Comparison of ENCODE assay signal across 9 mouse cellular contexts in the genomic region with DNA sequence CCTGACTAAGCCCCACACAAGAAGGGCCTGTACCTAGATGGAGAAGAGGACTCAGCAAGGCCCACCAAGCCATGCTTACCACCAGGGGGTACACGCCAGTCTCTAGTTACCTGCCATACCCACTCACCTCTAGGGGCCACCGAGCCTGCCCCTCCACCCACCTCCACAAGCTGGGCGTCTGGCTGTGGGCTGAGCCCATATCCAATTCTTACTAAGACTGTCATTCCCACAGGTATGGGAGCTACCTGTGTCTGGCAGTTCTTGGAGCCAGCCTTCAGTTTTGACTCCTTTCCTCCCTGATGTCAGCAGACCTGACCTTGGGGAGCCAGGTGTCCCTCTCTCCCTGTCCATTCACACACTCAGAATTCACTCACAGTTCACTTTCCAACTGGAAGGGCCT. TPM values are rescaled to one million over a fixed set of nuclear protein-coding genes. Genes with fewer than 3 reads are reported as not detected.
A peak's percentile ranks its signal among the peaks of the same experiment; 100 is the strongest.
DNase-seq lines count a peak whose midpoint lies in the region; ATAC-seq lines count a peak whose summit lies in the region.
"Had no signal": no experiment of that assay in that cellular context is flagged by ENCODE, and none has a peak within 500 bp of the region (broad histone marks: within the 10 kb centered on the region; RNA-seq: fewer than 3 reads in every experiment).

No protein-coding gene starts in this region.

- no peak for DNase-seq in kidney, postnatal 4 days
- no peak for DNase-seq in forebrain, embryonic 11.5 days (ENCODE audit: low spot score)
- peak; percentile 40 for DNase-seq in kidney, postnatal 10 days
- no peak for DNase-seq in left cerebral cortex, postnatal 4 days
- no peak for DNase-seq in left cerebral cortex, postnatal 25 days (ENCODE audit: low spot score in 2 of 2)
- DNase-seq in adrenal gland, postnatal 10 days, result no peak

- 78% methylated on average over 3 of the region's 3 CpGs for WGBS in kidney, embryonic 14.5 days
- 87% methylated on average over 3 of the region's 3 CpGs for WGBS in forebrain, embryonic 11.5 days
- WGBS in neural tube, embryonic 13.5 days, result 86% methylated on average over 3 of the region's 3 CpGs

- peak overlapping the region; percentile 68 for H3K4me3 ChIP-seq in kidney, embryonic 14.5 days (ENCODE audit: low read length)
- 0 out of 2 replicates have a peak overlapping the region, but pooled peaks have one; percentile 52 for H3K4me3 ChIP-seq in forebrain, embryonic 11.5 days (ENCODE audit: low read depth, low read length)
- H3K4me3 ChIP-seq in neural tube, embryonic 13.5 days, result peak overlapping the region; percentile 47

- H3K4me1 ChIP-seq in kidney, embryonic 14.5 days (ENCODE audit: control insufficient read depth, insufficient read depth, low read length), result peaks cover 33% of the 10 kb centered on the region
- peaks cover 16% of the 10 kb centered on the region for H3K4me1 ChIP-seq in forebrain, embryonic 11.5 days (replicated peaks; ENCODE audit: control insufficient read depth, insufficient read depth, low read length)
- H3K4me1 ChIP-seq in neural tube, embryonic 13.5 days (replicated peaks), result peaks cover 35% of the 10 kb centered on the region

- H3K27me3 ChIP-seq in kidney, embryonic 14.5 days (ENCODE audit: control insufficient read depth, insufficient read depth, low read length), result no peaks in the 10 kb centered on the region
- H3K27me3 ChIP-seq in forebrain, embryonic 11.5 days (ENCODE audit: control insufficient read depth, insufficient read depth, low read length), result no peaks in the 10 kb centered on the region
- H3K27me3 ChIP-seq in neural tube, embryonic 13.5 days, result no peaks in the 10 kb centered on the region

- H3K4me2 ChIP-seq in kidney, embryonic 14.5 days (replicated peaks; ENCODE audit: low read depth, low read length), result peak overlapping the region; percentile 84
- peak overlapping the region; percentile 75; the same call in 1 of the 2 replicates for H3K4me2 ChIP-seq in forebrain, embryonic 11.5 days (ENCODE audit: low read depth, low read length, severe bottlenecking)
- H3K4me2 ChIP-seq in neural tube, embryonic 13.5 days, result peak overlapping the region; percentile 92

- intact Hi-C loops in left cerebral cortex, postnatal 4 days (cut with DNase I), result loop anchor here (5.0 to 10.0 kb wide), 2 partner anchors 250 to 377 kb away; a partner anchor contains a TSS
- intact Hi-C loops in left cerebral cortex, postnatal 25 days (cut with DNase I), result loop anchor here (5.0 kb wide), 3 partner anchors 110 to 265 kb away; a partner anchor contains a TSS

- peaks cover 21% of the 10 kb centered on the region for H3K36me3 ChIP-seq in kidney, embryonic 14.5 days (ENCODE audit: control insufficient read depth, insufficient read depth, low read length)
- H3K36me3 ChIP-seq in forebrain, embryonic 11.5 days (ENCODE audit: control insufficient read depth, insufficient read depth, low read length), result no peaks in the 10 kb centered on the region
- H3K36me3 ChIP-seq in neural tube, embryonic 13.5 days, result no peaks in the 10 kb centered on the region

- H3K27ac ChIP-seq in kidney, embryonic 14.5 days (ENCODE audit: low read depth, low read length), result no peak overlapping the region
- H3K27ac ChIP-seq in forebrain, embryonic 11.5 days (ENCODE audit: low read depth, low read length), result no peak overlapping the region
- no peak overlapping the region for H3K27ac ChIP-seq in neural tube, embryonic 13.5 days (replicated peaks)
- H3K27ac ChIP-seq: macrophage had no signal

- H3K9me3 ChIP-seq in kidney, embryonic 14.5 days (ENCODE audit: control insufficient read depth, low read length), result no peaks in the 10 kb centered on the region
- no peaks in the 10 kb centered on the region for H3K9me3 ChIP-seq in forebrain, embryonic 11.5 days (ENCODE audit: control insufficient read depth, low read length)
- no peaks in the 10 kb centered on the region for H3K9me3 ChIP-seq in neural tube, embryonic 13.5 days

- ATAC-seq in kidney, embryonic 14.5 days (ENCODE audit: low FRiP score, low TSS enrichment), result no peak
- no peak for ATAC-seq in forebrain, embryonic 11.5 days (replicated peaks; ENCODE audit: low FRiP score)
- no peak for ATAC-seq in neural tube, embryonic 13.5 days (ENCODE audit: low read depth)

- H3K9ac ChIP-seq in kidney, embryonic 14.5 days (ENCODE audit: low read depth, low read length), result peak overlapping the region; percentile 25; the same call in 1 of the 2 replicates
- H3K9ac ChIP-seq in forebrain, embryonic 11.5 days (ENCODE audit: low read length), result no peak overlapping the region
- H3K9ac ChIP-seq in neural tube, embryonic 13.5 days, result no peak overlapping the region

RNA-seq across cellular contexts. Expression of a gene that starts 2.7 kb away (rescaled TPM):
- 51.8 and 70.7 TPM in 2 replicates for polyA plus RNA-seq in kidney, embryonic 14.5 days (2014; fragmentation: Nextera tagmentation; extraction: Ambion mirVana)
- 43.8 and 44.3 TPM in 2 replicates for polyA plus RNA-seq in forebrain, embryonic 11.5 days (2014; fragmentation: Nextera tagmentation; extraction: Ambion mirVana)
- polyA plus RNA-seq in neural tube, embryonic 13.5 days (2015; fragmentation: Nextera tagmentation; extraction: Ambion mirVana), result 20.9 and 23.0 TPM in 2 replicates
- total RNA-seq in left cerebral cortex, postnatal 4 days (2021), result 10 to 100 TPM; 15.0 to 17.6 TPM
- 1 to 10 TPM; 6.6 to 8.5 TPM for total RNA-seq in left cerebral cortex, postnatal 25 days (2021)
- total RNA-seq in adrenal gland, postnatal 10 days (2021), result 10 to 100 TPM; 63.4 to 81.0 TPM

RNA-seq across cellular contexts. Expression of a gene that starts 23.2 kb away (rescaled TPM):
- polyA plus RNA-seq in kidney, embryonic 14.5 days (2014; fragmentation: Nextera tagmentation; extraction: Ambion mirVana), result 82.1 and 107 TPM in 2 replicates
- polyA plus RNA-seq in forebrain, embryonic 11.5 days (2014; fragmentation: Nextera tagmentation; extraction: Ambion mirVana), result 47.3 and 54.1 TPM in 2 replicates
- 75.0 and 83.6 TPM in 2 replicates for polyA plus RNA-seq in neural tube, embryonic 13.5 days (2015; fragmentation: Nextera tagmentation; extraction: Ambion mirVana)
- total RNA-seq in left cerebral cortex, postnatal 4 days (2021), result 100 to 1,000 TPM; 163 to 165 TPM
- 100 to 1,000 TPM; 142 to 145 TPM for total RNA-seq in left cerebral cortex, postnatal 25 days (2021)
- 10 to 100 TPM; 42.7 to 43.6 TPM for total RNA-seq in adrenal gland, postnatal 10 days (2021)

RNA-seq across cellular contexts. Expression of a gene that starts 33.1 kb away (rescaled TPM):
- 0.40 and 0.61 TPM in 2 replicates for polyA plus RNA-seq in kidney, embryonic 14.5 days (2014; fragmentation: Nextera tagmentation; extraction: Ambion mirVana)
- polyA plus RNA-seq in forebrain, embryonic 11.5 days (2014; fragmentation: Nextera tagmentation; extraction: Ambion mirVana), result 0.31 and 0.47 TPM in 2 replicates
- polyA plus RNA-seq in neural tube, embryonic 13.5 days (2015; fragmentation: Nextera tagmentation; extraction: Ambion mirVana), result 3.9 and 4.3 TPM in 2 replicates
- total RNA-seq in left cerebral cortex, postnatal 4 days (2021), result 10 to 100 TPM; 15.5 to 20.3 TPM
- total RNA-seq in left cerebral cortex, postnatal 25 days (2021), result 10 to 100 TPM; 49.0 to 55.5 TPM
- 1 to 10 TPM in 1 of 2 experiments, under 1 TPM in 1; 0.66 to 1.5 TPM for total RNA-seq in adrenal gland, postnatal 10 days (2021)

RNA-seq across cellular contexts. Expression of a gene that starts 49.6 kb away (rescaled TPM):
- polyA plus RNA-seq in kidney, embryonic 14.5 days (2014; fragmentation: Nextera tagmentation; extraction: Ambion mirVana), result 0.39 and 0.77 TPM in 2 replicates
- polyA plus RNA-seq in forebrain, embryonic 11.5 days (2014; fragmentation: Nextera tagmentation; extraction: Ambion mirVana), result 0.45 and 0.92 TPM in 2 replicates
- 0.58 and 0.61 TPM in 2 replicates for polyA plus RNA-seq in neural tube, embryonic 13.5 days (2015; fragmentation: Nextera tagmentation; extraction: Ambion mirVana)
- total RNA-seq in left cerebral cortex, postnatal 4 days (2021), result 10 to 100 TPM; 14.6 to 15.4 TPM
- total RNA-seq in left cerebral cortex, postnatal 25 days (2021), result 1 to 10 TPM; 2.6 to 3.2 TPM
- total RNA-seq in adrenal gland, postnatal 10 days (2021), result under 1 TPM in 1 of 2 experiments, not detected in 1; 0.21 TPM
- polyA plus RNA-seq: macrophage had no signal

Comparison
In these comparisons a context has a peak if more than half of its experiments do, and no peak if none do; other contexts are left out.
1. RNA of a gene that starts 33.1 kb away (total RNA-seq): 49.0 to 55.5 TPM in left cerebral cortex, postnatal 25 days and 15.5 to 20.3 TPM in left cerebral cortex, postnatal 4 days; 0.66 to 1.5 TPM in adrenal gland, postnatal 10 days; every median in the first group is over 4 times any median in the second.
2. Peak in every context shown above with its lines, with median percentiles within 50 percentile points of each other: H3K4me2 ChIP-seq and H3K4me3 ChIP-seq.